Mouse (Mus musculus) stomach, embryonic 16.5 days (tissue): ENCODE results near the gene Gemin8. TPM values are rescaled to one million over a fixed set of nuclear protein-coding genes. Genes with fewer than 3 reads are reported as not detected.

Experiments
- ATAC-seq: fragments of 200-750 bp; cut with Nextera tagmentation; 2 replicates; pipeline ENCODE4 v1.8.0; 2017; ENCODE audit warnings: moderate number of reproducible peaks, moderate TSS enrichment; ENCODE audit not compliant: insufficient read depth, low FRiP score
- H3K27ac ChIP-seq: fragments of 300-500 bp; sonication (generic); 2 replicates; pipeline ENCODE4 v1.5.1; 2014; ENCODE audit warnings: low read length
- H3K27me3 ChIP-seq: fragments of 300-500 bp; sonication (generic); 2 replicates; pipeline ENCODE4 v1.6.1; 2014; ENCODE audit warnings: low read length, control low read depth, mixed read lengths; ENCODE audit not compliant: control insufficient read depth, insufficient read depth
- H3K36me3 ChIP-seq: fragments of 300-500 bp; sonication (generic); 2 replicates; pipeline ENCODE4 v1.6.1; 2014; ENCODE audit warnings: low read length; ENCODE audit not compliant: control insufficient read depth, insufficient read depth
- H3K4me1 ChIP-seq: fragments of 300-500 bp; sonication (generic); 2 replicates; pipeline ENCODE4 v1.6.1; 2014; ENCODE audit warnings: low read length, control low read depth, mixed read lengths; ENCODE audit not compliant: control insufficient read depth, insufficient read depth
- H3K4me2 ChIP-seq: fragments of 300-500 bp; sonication (generic); 2 replicates; pipeline ENCODE4 v1.6.1; 2014; ENCODE audit warnings: low read depth, low read length, mixed read lengths
- H3K4me3 ChIP-seq: fragments of 300-500 bp; sonication (generic); replicated peaks from 2 replicates; pipeline ENCODE4 v1.5.1; 2014; ENCODE audit warnings: mild to moderate bottlenecking, low read length
- H3K9ac ChIP-seq: fragments of 300-500 bp; sonication (generic); 2 replicates; pipeline ENCODE4 v1.6.1; 2014; ENCODE audit warnings: low read length
- H3K9me3 ChIP-seq: fragments of 300-500 bp; sonication (generic); replicated peaks from 2 replicates; pipeline ENCODE4 v1.6.1; 2016; ENCODE audit warnings: low read length, control low read depth; ENCODE audit not compliant: control insufficient read depth
- WGBS: fragments of 180-500 bp; shearing (Covaris S2); extraction: QIAGEN DNeasy Blood & Tissue Kit; methylation state at CpG from one replicate; pipeline ENCODE4 v1.1.7; 2014; 5-methylcytosine and 5-hydroxymethylcytosine counted together
- polyA plus RNA-seq: library from polyadenylated mRNA; unstranded; fragments of >200 nt; fragmentation: Nextera tagmentation; extraction: Ambion mirVana; gene quantifications from 2 replicates; pipeline ENCODE4 v1.2.1, GENCODE M21; 2015

Gemin8 gene
- polyA plus RNA-seq, 1 experiment from 2014 or later = 10.2 TPM

GRCm38 (mm10) chrX:166216248-166216647 is 46.0 kb downstream of the Gemin8 start:
- no peak overlapping the region for H3K27ac ChIP-seq
- H3K27me3 ChIP-seq = peaks cover 2% of the 10 kb centered on the region; the same call in 1 of the 2 replicates
- H3K4me3 ChIP-seq = no peak overlapping the region
- no peak overlapping the region for H3K9ac ChIP-seq
- ATAC-seq = no peak
- no peaks in the 10 kb centered on the region for H3K4me1 ChIP-seq
- no peak overlapping the region for H3K4me2 ChIP-seq
- H3K36me3 ChIP-seq = no peaks in the 10 kb centered on the region
- H3K9me3 ChIP-seq = no peaks in the 10 kb centered on the region
- WGBS = 75% methylated on average over 6 of the region's 6 CpGs

- Histone ChIP-seq H3K9me3 (no peaks in the 10 kb centered on the region), H3K27me3 (peaks cover 2% of the 10 kb centered on the region; the same call in 1 of the 2 replicates), H3K27ac (no peak overlapping the region), H3K4me3 (no peak overlapping the region), H3K4me2 (no peak overlapping the region), H3K4me1 (no peaks in the 10 kb centered on the region), H3K36me3 (no peaks in the 10 kb centered on the region), H3K9ac (no peak overlapping the region)
- no peak for ATAC-seq
- WGBS = 91% methylated on average over 8 of the region's 8 CpGs
These were observed 46.5 kb downstream of the Gemin8 start for GRCm38 (mm10) chrX:166216720-166217119.

GRCm38 (mm10) chrX:166219331-166219730 is 49.1 kb downstream of the Gemin8 start:
- H3K4me2 ChIP-seq = no peak overlapping the region
- no peak for ATAC-seq
- no peak overlapping the region for H3K27ac ChIP-seq
- WGBS = 39% methylated on average over 5 of the region's 5 CpGs
- no peak overlapping the region for H3K4me3 ChIP-seq
- H3K27me3 ChIP-seq = peaks cover 2% of the 10 kb centered on the region; the same call in 1 of the 2 replicates
- no peaks in the 10 kb centered on the region for H3K36me3 ChIP-seq
- H3K9me3 ChIP-seq = no peaks in the 10 kb centered on the region
- no peak overlapping the region for H3K9ac ChIP-seq
- H3K4me1 ChIP-seq = no peaks in the 10 kb centered on the region

- no peak overlapping the region for H3K9ac ChIP-seq
- no peak overlapping the region for H3K4me2 ChIP-seq
- no peak overlapping the region for H3K27ac ChIP-seq
- H3K4me1 ChIP-seq = no peaks in the 10 kb centered on the region
- H3K9me3 ChIP-seq = no peaks in the 10 kb centered on the region
- H3K27me3 ChIP-seq = peaks cover 4% of the 10 kb centered on the region
- WGBS = 72% methylated on average over 5 of the region's 5 CpGs
- H3K36me3 ChIP-seq = no peaks in the 10 kb centered on the region
- H3K4me3 ChIP-seq = no peak overlapping the region
- ATAC-seq = no peak
These were observed 56.6 kb downstream of the Gemin8 start for GRCm38 (mm10) chrX:166226856-166227255.

GRCm38 (mm10) chrX:166229750-166230149 is 59.5 kb downstream of the Gemin8 start:
- Histone ChIP-seq H3K4me2 (no peak overlapping the region), H3K9ac (no peak overlapping the region), H3K4me1 (no peaks in the 10 kb centered on the region), H3K4me3 (no peak overlapping the region), H3K9me3 (no peaks in the 10 kb centered on the region), H3K27me3 (peaks cover 7% of the 10 kb centered on the region; the same call in 1 of the 2 replicates), H3K36me3 (no peaks in the 10 kb centered on the region), H3K27ac (no peak overlapping the region)
- no peak for ATAC-seq
- 78% methylated on average over 3 of the region's 3 CpGs for WGBS

- Histone ChIP-seq H3K36me3 (no peaks in the 10 kb centered on the region), H3K4me1 (no peaks in the 10 kb centered on the region), H3K4me2 (no peak overlapping the region), H3K4me3 (no peak overlapping the region), H3K27ac (no peak overlapping the region), H3K27me3 (peaks cover 7% of the 10 kb centered on the region; the same call in 1 of the 2 replicates), H3K9me3 (no peaks in the 10 kb centered on the region), H3K9ac (no peak overlapping the region)
- no peak for ATAC-seq
- WGBS = 86% methylated on average over 6 of the region's 6 CpGs
These were observed 60.4 kb downstream of the Gemin8 start for GRCm38 (mm10) chrX:166230515-166231267.

- Histone ChIP-seq H3K9ac (no peak overlapping the region), H3K4me3 (no peak overlapping the region), H3K9me3 (no peaks in the 10 kb centered on the region), H3K36me3 (no peaks in the 10 kb centered on the region), H3K27me3 (peaks cover 9% of the 10 kb centered on the region), H3K27ac (no peak overlapping the region), H3K4me2 (no peak overlapping the region), H3K4me1 (no peaks in the 10 kb centered on the region)
- 52% methylated on average over 2 of the region's 2 CpGs for WGBS
- no peak for ATAC-seq
These were observed 65.9 kb downstream of the Gemin8 start for GRCm38 (mm10) chrX:166236131-166236530.

GRCm38 (mm10) chrX:166238831-166239460 is 68.7 kb downstream of the Gemin8 start, which contains the start of gene Gpm6b:
TSS of gene Gpm6b (plus strand) at chrX:166238911.
- no peak within 1 kb of the TSS for H3K27ac ChIP-seq

GRCm38 (mm10) chrX:166239520-166239919 is 69.3 kb downstream of the Gemin8 start:
- Histone ChIP-seq H3K36me3 (no peaks in the 10 kb centered on the region), H3K9me3 (no peaks in the 10 kb centered on the region), H3K27me3 (peaks cover 6% of the 10 kb centered on the region), H3K9ac (peak overlapping the region; percentile 70), H3K4me1 (no peaks in the 10 kb centered on the region), H3K4me3 (peak overlapping the region; percentile 61), H3K27ac (no peak overlapping the region), H3K4me2 (peak overlapping the region; percentile 69)
- WGBS = 18% methylated on average over 13 of the region's 13 CpGs
- ATAC-seq = no peak

More at GRCm38 (mm10) chrX:166238831-166239460, 68.7 kb downstream of the Gemin8 start, which contains the start of gene Gpm6b:
- H3K9ac ChIP-seq = peak within 1 kb of the TSS; percentile 70
- peak within 1 kb of the TSS; percentile 61 for H3K4me3 ChIP-seq
- H3K27me3 ChIP-seq = peaks cover 6% of the 10 kb centered on the region
- peak; percentile 94 for ATAC-seq
- no peaks in the 10 kb centered on the region for H3K9me3 ChIP-seq
- H3K4me2 ChIP-seq = peak within 1 kb of the TSS; percentile 69
- H3K36me3 ChIP-seq = no peaks in the 10 kb centered on the region
- no peaks in the 10 kb centered on the region for H3K4me1 ChIP-seq
- 12% methylated on average over 59 of the region's 63 CpGs for WGBS
